Mouse (Mus musculus) left cerebral cortex, postnatal 14 days (tissue): Measurements from ENCODE around the gene Crabp2. TPM values are rescaled to one million over a fixed set of nuclear protein-coding genes. Genes with fewer than 3 reads are reported as not detected.

ENCODE experiments used
- DNase-seq, 2 experiments: peaks; one replicate each; pipeline ENCODE4 v3.0.0; 2021 to 2022; ENCODE audit warnings: low spot score in 2 of 2, mixed read lengths in 1 of 2
- intact Hi-C: fragments of 180-260 bp; cut with DNase I; formaldehyde crosslinking; loops from one replicate; pipeline ENCODE4 v1.15.1; 2025
- total RNA-seq, 2 experiments: library from RNA; stranded (reverse); gene quantifications; 2 replicates each; pipeline ENCODE4 v1.2.3; 2021

Gene Crabp2
- total RNA-seq, 2 experiments from 2014 or later, result 5.4 to 5.9 TPM

- intact Hi-C loops, result no loop called here
- no peak for DNase-seq
Observed at GRCm38 (mm10) chr3:87920270-87920943, 28.1 kb upstream of the Crabp2 start.

- no peak for DNase-seq
- intact Hi-C loops, result no loop called here
Observed at GRCm38 (mm10) chr3:87924996-87925395, 23.5 kb upstream of the Crabp2 start.

- intact Hi-C loops, result no loop called here
- no peak for DNase-seq
Observed at GRCm38 (mm10) chr3:87927452-87927851, 21.0 kb upstream of the Crabp2 start.

- intact Hi-C loops, result loop anchor here (2.0 to 10.0 kb wide), 2 partner anchors 45 to 55 kb away; partner anchors contain the start of gene Prcc
- DNase-seq, result no peak
Observed at GRCm38 (mm10) chr3:87929341-87930077, 19.0 kb upstream of the Crabp2 start.

- peak; percentile 97 to 98 for DNase-seq
- intact Hi-C loops, result loop anchor here (2.0 to 10.0 kb wide), 2 partner anchors 45 to 55 kb away; partner anchors contain the start of gene Prcc
Observed at GRCm38 (mm10) chr3:87930078-87930795, 18.2 kb upstream of the Crabp2 start, which contains the start of the genes Isg20l2 and Rrnad1. Isg20l2 (plus strand) TSS chr3:87930314. Rrnad1 (minus strand) TSS chr3:87930717.

- DNase-seq, result no peak
- intact Hi-C loops, result loop anchor here (2.0 to 10.0 kb wide), 3 partner anchors 27 to 137 kb away; no protein-coding TSS in a partner anchor
Observed at GRCm38 (mm10) chr3:87934026-87934425, 14.4 kb upstream of the Crabp2 start.

GRCm38 (mm10) chr3:87934501-87934900 lies 14.0 kb upstream of the Crabp2 start:
- DNase-seq, result no peak
- intact Hi-C loops, result loop anchor here (2.0 to 10.0 kb wide), 3 partner anchors 26 to 136 kb away; no protein-coding TSS in a partner anchor

- intact Hi-C loops, result loop anchor here (2.0 to 10.0 kb wide), 3 partner anchors 26 to 136 kb away; no protein-coding TSS in a partner anchor
Observed at GRCm38 (mm10) chr3:87935201-87935600, 13.3 kb upstream of the Crabp2 start.

GRCm38 (mm10) chr3:87935776-87936175 lies 12.7 kb upstream of the Crabp2 start:
- peak; percentile 71 to 83 for DNase-seq
- intact Hi-C loops, result loop anchor here (2.0 to 10.0 kb wide), 3 partner anchors 25 to 135 kb away; no protein-coding TSS in a partner anchor

More at GRCm38 (mm10) chr3:87935201-87935600, 13.3 kb upstream of the Crabp2 start:
- no peak for DNase-seq

- intact Hi-C loops, result no loop called here
- DNase-seq, result no peak
Observed at GRCm38 (mm10) chr3:87940611-87941010, 7.9 kb upstream of the Crabp2 start.

GRCm38 (mm10) chr3:87942471-87942870 lies 6.0 kb upstream of the Crabp2 start:
- DNase-seq, result no peak
- intact Hi-C loops, result no loop called here

- DNase-seq, result no peak
- intact Hi-C loops, result no loop called here
Observed at GRCm38 (mm10) chr3:87943586-87943985, 4.9 kb upstream of the Crabp2 start.

- no peak for DNase-seq
Observed at GRCm38 (mm10) chr3:87944838-87945600, 3.4 kb upstream of the Crabp2 start.

GRCm38 (mm10) chr3:87945781-87946540 lies 2.5 kb upstream of the Crabp2 start:
- no peak for DNase-seq
- intact Hi-C loops, result no loop called here

More at GRCm38 (mm10) chr3:87944838-87945600, 3.4 kb upstream of the Crabp2 start:
- intact Hi-C loops, result no loop called here

GRCm38 (mm10) chr3:87946541-87946860 lies 2.0 kb upstream of the Crabp2 start:
- no peak for DNase-seq
- intact Hi-C loops, result no loop called here

- intact Hi-C loops, result no loop called here
- peak in 1 of 2 experiments; percentile 35 for DNase-seq
Observed at GRCm38 (mm10) chr3:87947056-87947810, 1.2 kb upstream of the Crabp2 start.

GRCm38 (mm10) chr3:87947811-87948199 lies 661 bp upstream of the Crabp2 start:
- intact Hi-C loops, result no loop called here

More at GRCm38 (mm10) chr3:87947811-87948199, 661 bp upstream of the Crabp2 start:
- DNase-seq, result no peak
